Mouse (Mus musculus) B cell, adult (primary cell): ENCODE results near the gene Mta1. TPM values are rescaled to one million over a fixed set of nuclear protein-coding genes. Genes with fewer than 3 reads are reported as not detected.

Experiments
- total RNA-seq: library from RNA; stranded (reverse); gene quantifications from 4 replicates; pipeline ENCODE4 v1.2.4, GENCODE M21; 2023; ENCODE audit not compliant: inconsistent age

Gene Mta1
- total RNA-seq = 45.7 to 52.7 TPM (median 48.5 TPM) in 4 replicates

DNA sequence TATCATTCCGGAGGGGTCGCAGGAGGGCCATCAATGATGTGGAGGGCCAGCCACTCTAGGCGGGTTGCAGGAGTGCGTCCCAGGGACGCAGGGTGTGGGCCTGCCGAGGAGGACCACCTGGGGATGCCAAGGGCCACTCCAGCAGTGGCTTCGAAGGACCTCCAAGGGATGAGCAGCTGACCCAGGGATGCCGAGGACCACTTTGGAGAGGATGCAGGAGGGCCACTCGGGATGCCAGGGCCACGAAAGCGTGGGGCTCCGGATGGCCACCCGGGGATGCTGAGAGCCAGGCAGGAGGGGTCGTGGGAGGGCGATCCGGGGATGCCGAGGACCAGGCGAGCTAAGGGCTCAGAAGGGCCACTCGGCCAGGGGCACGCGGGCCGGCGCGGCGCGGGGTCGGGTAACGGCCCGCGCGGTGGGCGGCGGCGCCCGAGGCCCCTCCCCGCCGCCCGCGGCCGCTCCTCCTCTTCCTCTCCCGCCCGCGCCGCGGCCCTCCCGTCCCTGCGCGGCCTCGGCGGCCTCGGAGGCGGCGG is at the start of gene Mta1:
Gene Mta1, plus strand, starts transcription at position 530 of the 533 bp plus-strand sequence.

DNA sequence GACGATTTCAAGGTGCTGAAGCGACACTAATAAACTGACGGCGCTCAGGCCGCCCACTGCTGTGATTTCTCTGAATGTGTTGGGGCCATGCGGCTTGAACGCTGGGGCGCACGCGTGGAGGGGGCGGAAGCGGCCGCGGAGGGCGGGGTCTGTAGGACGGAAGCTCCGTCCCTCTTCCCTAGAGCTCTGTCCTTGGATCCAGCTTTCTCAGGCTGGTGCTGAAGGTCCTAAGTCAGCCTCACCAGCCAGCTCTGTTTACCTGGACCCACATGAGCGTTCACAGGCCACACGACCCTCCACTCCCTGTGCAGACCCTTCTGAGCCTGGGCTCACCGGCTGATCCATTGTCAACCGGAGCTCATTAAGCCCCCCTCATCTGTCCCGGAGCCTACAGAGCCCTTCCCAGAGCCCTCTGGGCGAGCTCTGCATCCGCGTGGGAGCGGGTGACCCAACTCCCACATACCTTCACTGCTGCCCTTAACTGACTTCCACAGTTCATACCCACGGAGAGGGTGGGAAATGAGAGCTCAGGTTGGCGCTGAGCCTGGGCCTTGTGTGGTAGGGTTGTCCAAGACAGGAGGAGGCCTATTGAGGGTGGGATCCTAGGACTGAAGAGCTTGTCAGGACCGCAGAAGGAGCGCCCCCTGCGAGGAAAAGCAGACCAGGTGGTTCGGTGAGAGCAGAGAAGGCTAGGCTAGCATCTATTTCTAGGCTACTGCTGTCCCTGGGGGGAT is 23.6 kb upstream of the Mta1 start, which contains the start of gene Tex22:
Gene Tex22, plus strand, starts transcription at position 174 of the 734 bp plus-strand sequence.

DNA sequence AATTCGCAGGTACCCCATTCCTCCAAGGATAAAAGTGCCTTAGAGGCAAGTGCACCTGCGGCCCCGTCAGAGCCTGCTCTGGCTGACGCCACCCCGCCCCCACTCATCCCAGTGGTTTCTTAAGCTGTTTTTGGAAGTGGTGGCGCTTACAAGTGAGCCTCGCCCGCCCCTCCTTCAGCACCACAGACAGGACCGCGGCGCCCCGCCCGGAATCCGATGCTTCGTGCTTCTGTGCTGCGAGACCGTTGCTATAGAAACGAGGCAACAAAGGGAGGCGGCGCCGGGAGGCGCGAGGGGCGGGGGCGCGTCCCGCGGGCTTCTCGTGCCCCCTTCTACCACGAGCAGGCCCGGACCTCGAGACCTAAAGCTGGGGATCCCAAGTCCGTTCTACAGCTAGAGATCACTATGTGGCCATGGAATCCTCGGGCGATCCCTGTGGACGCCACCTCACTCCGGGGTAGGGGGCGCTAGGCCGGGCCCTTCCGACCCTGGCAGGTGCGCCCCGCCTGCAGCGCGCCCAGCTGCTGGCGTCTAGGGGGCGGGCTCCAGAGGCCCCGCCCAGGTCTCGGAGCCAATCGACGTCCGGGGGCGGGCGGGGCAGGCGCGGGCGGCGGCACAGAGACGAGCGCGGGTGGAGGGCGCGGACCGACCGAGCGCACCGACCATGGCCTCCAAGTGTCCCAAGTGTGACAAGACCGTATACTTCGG is 42.0 kb downstream of the Mta1 start, which contains the start of gene Crip2:
Gene Crip2, plus strand, starts transcription at position 329 of the 708 bp plus-strand sequence.

DNA sequence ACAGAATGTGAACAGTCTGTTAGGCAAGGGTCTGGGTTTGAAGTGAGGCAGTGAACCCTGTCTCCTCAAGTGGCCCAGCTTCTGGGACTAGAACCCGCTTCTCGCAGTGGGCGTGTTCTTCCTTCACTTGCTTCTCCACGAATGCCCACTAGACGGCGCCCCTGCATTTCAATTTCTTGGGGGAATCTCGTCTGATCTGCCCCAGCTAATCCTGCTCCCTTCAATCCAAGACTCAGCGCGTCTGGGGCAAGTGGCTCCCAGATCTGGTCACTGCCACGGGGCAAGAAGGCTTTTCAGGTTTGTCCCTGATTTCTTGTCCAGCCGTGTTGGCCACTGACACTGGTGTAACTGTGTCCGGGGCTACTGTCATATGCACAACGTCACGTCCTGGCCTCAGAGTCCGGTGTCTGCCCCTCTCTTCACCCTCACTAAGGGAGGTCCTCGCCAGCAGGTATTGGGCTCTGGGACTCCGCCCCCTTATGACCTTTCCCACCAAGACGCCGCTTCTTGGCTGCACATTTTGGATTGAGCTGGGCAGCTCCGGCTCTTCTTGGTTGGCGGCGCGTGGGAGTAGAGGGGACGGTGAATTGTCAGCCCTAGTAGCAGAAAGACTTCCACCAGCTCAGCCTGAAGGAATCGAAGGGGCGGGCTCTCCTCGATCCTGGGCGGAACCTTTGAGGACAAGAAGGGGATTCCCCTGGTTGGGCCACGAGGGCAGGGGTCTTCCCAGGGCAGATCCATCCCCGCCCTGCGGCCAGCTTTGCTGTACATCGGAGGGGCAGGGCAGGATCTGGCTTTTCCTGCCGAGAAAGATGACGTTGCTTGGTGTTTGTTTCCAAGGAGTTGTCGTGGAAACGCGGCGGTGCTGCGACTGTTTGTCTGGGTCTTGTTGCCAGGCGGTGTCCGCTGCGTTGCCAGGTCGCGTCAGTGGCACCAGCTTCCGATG is 48.3 kb downstream of the Mta1 start, which contains the start of gene Crip1:
Gene Crip1, plus strand, starts transcription at position 205 of the 946 bp plus-strand sequence.

DNA sequence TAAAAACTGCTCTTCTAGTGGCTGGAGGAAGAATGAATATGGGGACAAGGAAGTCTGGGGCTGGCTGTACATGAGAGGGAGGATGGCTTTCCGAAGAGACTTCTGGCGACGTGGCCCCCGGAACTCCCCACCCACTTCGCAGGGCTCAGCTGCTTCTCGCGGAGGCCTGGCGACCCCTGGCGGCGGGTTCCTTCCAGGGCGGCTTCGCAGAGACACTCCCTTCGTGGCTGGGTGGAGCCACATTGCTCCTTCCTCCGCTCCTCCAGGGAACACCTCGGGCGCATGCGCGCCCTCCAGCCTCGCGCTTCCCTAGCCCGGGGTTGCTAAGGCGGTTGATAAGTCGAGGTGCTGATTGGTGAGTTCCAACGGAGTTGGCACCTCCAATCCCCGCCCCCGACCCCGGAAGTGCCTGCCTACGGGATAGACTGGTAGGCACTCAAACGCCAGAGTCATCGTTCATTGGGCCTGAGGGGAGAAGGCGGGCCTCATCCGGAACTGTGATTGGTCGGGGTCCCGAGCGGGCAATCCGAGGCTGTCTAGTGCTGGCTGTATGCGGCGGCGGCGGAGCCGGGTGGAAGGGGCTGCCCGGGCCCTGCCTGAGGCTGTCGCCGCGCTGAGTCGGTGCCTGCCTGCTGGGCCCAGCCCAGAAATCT is 57.9 kb downstream of the Mta1 start, which contains the start of gene Tedc1:
Gene Tedc1, plus strand, starts transcription at position 535 of the 653 bp plus-strand sequence.

DNA sequence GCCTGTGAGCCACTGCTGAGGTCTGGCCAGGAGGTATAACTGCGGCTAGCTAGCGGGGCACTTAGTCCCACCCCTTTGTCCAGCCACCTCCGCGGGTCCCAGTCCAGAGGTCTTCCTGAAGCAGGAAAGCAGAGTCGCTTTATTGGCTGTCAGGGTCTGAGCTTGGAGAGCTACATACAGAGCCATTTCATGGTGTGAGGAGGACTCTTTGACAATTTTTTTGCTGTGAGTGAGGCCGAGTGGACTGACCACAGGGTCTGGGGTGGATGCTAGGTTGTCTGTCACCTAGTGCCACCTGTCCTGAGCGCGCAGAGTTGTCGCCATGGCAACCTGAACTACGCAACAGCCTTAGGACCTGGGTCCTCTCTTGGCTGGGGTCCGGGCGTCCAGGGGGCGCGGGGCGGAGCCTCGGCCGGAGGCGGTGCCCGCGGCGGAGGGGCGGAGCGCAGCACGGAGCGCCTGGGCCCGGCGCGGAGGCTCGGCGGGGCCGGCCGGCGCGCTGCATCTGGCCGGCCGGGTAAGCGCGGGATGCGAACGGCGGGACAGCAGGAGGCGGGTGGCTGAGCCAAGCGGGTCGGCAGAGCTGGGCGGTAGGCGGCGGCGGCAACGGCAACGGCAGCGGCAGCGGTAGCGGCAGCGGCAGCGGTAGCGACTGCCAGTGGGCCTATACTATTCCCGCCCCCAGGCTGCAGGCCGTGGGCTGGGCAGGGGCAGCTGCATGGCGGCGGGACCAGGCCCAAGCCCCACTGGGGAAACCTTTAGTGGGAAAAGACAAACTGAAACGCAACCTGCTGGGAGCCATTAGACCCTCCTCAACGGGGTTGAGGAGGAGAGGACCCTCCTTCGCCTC is 87.6 kb downstream of the Mta1 start, which contains the start of gene Tmem121:
Gene Tmem121, plus strand, starts transcription at position 489 of the 850 bp plus-strand sequence.

Other genes with a start within 250 kb of the Mta1 start
- gene Gpr132, start 230.1 kb upstream of the Mta1 start, total RNA-seq = 75.2 to 80.8 TPM (median 78.1 TPM) in 4 replicates
- gene Jag2, start 168.5 kb upstream of the Mta1 start, total RNA-seq = 1.1 to 4.3 TPM (median 2.5 TPM) in 4 replicates
- 14.8 to 17.1 TPM (median 16.4 TPM) in 4 replicates for gene Nudt14, start 156.2 kb upstream of the Mta1 start, total RNA-seq
- gene Btbd6, start 121.8 kb upstream of the Mta1 start, total RNA-seq = 9.5 to 15.1 TPM (median 11.5 TPM) in 4 replicates
- 148 to 156 TPM (median 152 TPM) in 4 replicates for gene Brf1, start 97.6 kb upstream of the Mta1 start, total RNA-seq
- gene Pacs2, start 83.8 kb upstream of the Mta1 start, total RNA-seq = 31.9 to 42.6 TPM (median 35.6 TPM) in 4 replicates
- 0.48 to 1.9 TPM (median 0.91 TPM) in 4 replicates for gene Tex22, start 23.8 kb upstream of the Mta1 start, total RNA-seq
- gene Crip2, start 42.0 kb downstream of the Mta1 start, total RNA-seq = 17.1 to 28.5 TPM (median 20.7 TPM) in 4 replicates
- 526 to 629 TPM (median 607 TPM) in 4 replicates for gene Crip1, start 48.0 kb downstream of the Mta1 start, total RNA-seq
- 17.0 to 25.8 TPM (median 24.1 TPM) in 4 replicates for gene Tedc1, start 58.1 kb downstream of the Mta1 start, total RNA-seq
- gene Tmem121, start 87.7 kb downstream of the Mta1 start, total RNA-seq = 5.1 to 6.3 TPM (median 6.2 TPM) in 4 replicates